Mouse (Mus musculus) splenic B cell, adult 2 months (primary cell): ENCODE results near the gene Thsd4.
"Not testable (repeated sequence)": the region's sequence is repeated elsewhere in the genome, so short reads cannot be mapped to it uniquely, and the experiment has no call there.

Experiments used
- DNase-seq: peaks from one replicate; pipeline ENCODE4 v3.0.0-alpha.2; 2011; ENCODE audit warnings: low read depth, low spot score
- H3K27me3 ChIP-seq: 2 replicates; pipeline ENCODE4 v1.6.1; 2012; ENCODE audit warnings: mild to moderate bottlenecking, low read length, moderate library complexity, mixed read lengths; ENCODE audit not compliant: control insufficient read depth, poor library complexity, insufficient read depth, severe bottlenecking
- H3K36me3 ChIP-seq: 2 replicates; pipeline ENCODE4 v1.6.1; 2012; ENCODE audit warnings: mild to moderate bottlenecking, low read length, moderate library complexity, mixed read lengths; ENCODE audit not compliant: control insufficient read depth, poor library complexity, insufficient read depth, severe bottlenecking

Gene Thsd4

GRCm38 (mm10) chr9:60272345-60272744, 249.5 kb downstream of the Thsd4 start:
- not testable (repeated sequence) for H3K36me3 ChIP-seq, DNase-seq, H3K27me3 ChIP-seq

- no peak for DNase-seq
- Histone ChIP-seq H3K27me3 (no peaks in the 10 kb centered on the region; the same call in 1 of the 2 replicates), H3K36me3 (no peaks in the 10 kb centered on the region)
Observed at GRCm38 (mm10) chr9:60271940-60272339, 249.9 kb downstream of the Thsd4 start.

GRCm38 (mm10) chr9:60269807-60270206, 252.0 kb downstream of the Thsd4 start:
- no peak for DNase-seq
- Histone ChIP-seq H3K27me3 (no peaks in the 10 kb centered on the region; the same call in 1 of the 2 replicates), H3K36me3 (no peaks in the 10 kb centered on the region)

- no peaks in the 10 kb centered on the region for H3K36me3 ChIP-seq
- no peak for DNase-seq
Observed at GRCm38 (mm10) chr9:60267273-60267626, 254.6 kb downstream of the Thsd4 start.

GRCm38 (mm10) chr9:60266583-60267272, 255.1 kb downstream of the Thsd4 start:
- DNase-seq, result no peak
- Histone ChIP-seq H3K36me3 (no peaks in the 10 kb centered on the region), H3K27me3 (no peaks in the 10 kb centered on the region; the same call in 1 of the 2 replicates)

More at GRCm38 (mm10) chr9:60267273-60267626, 254.6 kb downstream of the Thsd4 start:
- H3K27me3 ChIP-seq, result no peaks in the 10 kb centered on the region; the same call in 1 of the 2 replicates

GRCm38 (mm10) chr9:60264586-60265325, 257.1 kb downstream of the Thsd4 start:
- no peaks in the 10 kb centered on the region for H3K36me3 ChIP-seq
- DNase-seq, result no peak

GRCm38 (mm10) chr9:60262515-60263140, 259.2 kb downstream of the Thsd4 start:
- Histone ChIP-seq H3K27me3 (no peaks in the 10 kb centered on the region), H3K36me3 (no peaks in the 10 kb centered on the region)
- DNase-seq, result no peak

More at GRCm38 (mm10) chr9:60264586-60265325, 257.1 kb downstream of the Thsd4 start:
- H3K27me3 ChIP-seq, result no peaks in the 10 kb centered on the region; the same call in 1 of the 2 replicates

- Histone ChIP-seq H3K36me3 (no peaks in the 10 kb centered on the region), H3K27me3 (no peaks in the 10 kb centered on the region)
- no peak for DNase-seq
Observed at GRCm38 (mm10) chr9:60259626-60260025, 262.2 kb downstream of the Thsd4 start.

GRCm38 (mm10) chr9:60251765-60252164, 270.1 kb downstream of the Thsd4 start:
- Histone ChIP-seq H3K27me3 (no peaks in the 10 kb centered on the region), H3K36me3 (no peaks in the 10 kb centered on the region)
- no peak for DNase-seq

GRCm38 (mm10) chr9:60250403-60250802, 271.4 kb downstream of the Thsd4 start:
- Histone ChIP-seq H3K36me3 (no peaks in the 10 kb centered on the region), H3K27me3 (no peaks in the 10 kb centered on the region)
- no peak for DNase-seq

GRCm38 (mm10) chr9:60247998-60248397, 273.8 kb downstream of the Thsd4 start:
- Histone ChIP-seq H3K27me3 (no peaks in the 10 kb centered on the region), H3K36me3 (no peaks in the 10 kb centered on the region)
- DNase-seq, result no peak

GRCm38 (mm10) chr9:60244943-60245342, 276.9 kb downstream of the Thsd4 start:
- H3K27me3 ChIP-seq, result no peaks in the 10 kb centered on the region
- no peaks in the 10 kb centered on the region for H3K36me3 ChIP-seq
- DNase-seq, result peak; percentile 76

- Histone ChIP-seq H3K36me3 (no peaks in the 10 kb centered on the region), H3K27me3 (no peaks in the 10 kb centered on the region)
- peak; percentile 25 for DNase-seq
Observed at GRCm38 (mm10) chr9:60243503-60243902, 278.3 kb downstream of the Thsd4 start.

- DNase-seq, result peak; percentile 56
- no peaks in the 10 kb centered on the region for H3K27me3 ChIP-seq
- no peaks in the 10 kb centered on the region for H3K36me3 ChIP-seq
Observed at GRCm38 (mm10) chr9:60237667-60238066, 284.2 kb downstream of the Thsd4 start.

- H3K36me3 ChIP-seq, result no peaks in the 10 kb centered on the region
- DNase-seq, result no peak
- no peaks in the 10 kb centered on the region for H3K27me3 ChIP-seq
Observed at GRCm38 (mm10) chr9:60236155-60236554, 285.7 kb downstream of the Thsd4 start.
